Mouse (Mus musculus) embryonic fibroblast, embryonic 13.5 days (primary cell): Measurements from ENCODE around the gene Grap. TPM values are rescaled to one million over a fixed set of nuclear protein-coding genes. Genes with fewer than 3 reads are reported as not detected.
A peak's percentile ranks its signal among the peaks of the same experiment; 100 is the strongest.

ENCODE experiments used
- H3K27ac ChIP-seq: 2 replicates; pipeline ENCODE4 v1.5.1; 2012; ENCODE audit warnings: low read length, control low read depth, inconsistent platforms; ENCODE audit not compliant: insufficient read depth
- H3K4me1 ChIP-seq: 2 replicates; pipeline ENCODE4 v1.6.1; 2011; ENCODE audit warnings: low read length; ENCODE audit not compliant: control insufficient read depth, insufficient read depth
- H3K4me3 ChIP-seq: 2 replicates; pipeline ENCODE4 v1.5.1; 2011; ENCODE audit warnings: mild to moderate bottlenecking, control low read depth, low read length; ENCODE audit not compliant: insufficient read depth
- CTCF ChIP-seq: IDR thresholded peaks from 2 replicates; pipeline ENCODE4 v1.5.1; 2011; ENCODE audit warnings: mild to moderate bottlenecking, control low read depth, low read length, moderate library complexity, borderline replicate concordance; ENCODE audit not compliant: insufficient read depth
- POLR2A ChIP-seq: IDR thresholded peaks from 2 replicates; pipeline ENCODE4 v1.6.1; 2011; ENCODE audit warnings: low read depth, mild to moderate bottlenecking, control low read depth, low read length, moderate library complexity
- polyA plus RNA-seq: library from polyadenylated mRNA; stranded (reverse); fragments of >200 nt; gene quantifications from 2 replicates; pipeline ENCODE4 v1.2.4, GENCODE M21; 2011; ENCODE audit warnings: low read depth; ENCODE audit not compliant: missing spikeins, insufficient read length

Gene Grap
- polyA plus RNA-seq, 1 experiment = 0.32 TPM

GRCm38 (mm10) chr11:61698852-61699251 lies 45.8 kb downstream of the Grap start:
- no peak overlapping the region for H3K27ac ChIP-seq
- TF ChIP-seq CTCF (no peak), POLR2A (no peak)
- no peak overlapping the region for H3K4me3 ChIP-seq
- H3K4me1 ChIP-seq = no peaks in the 10 kb centered on the region

- Histone ChIP-seq H3K4me1 (no peaks in the 10 kb centered on the region), H3K4me3 (no peak overlapping the region)
- TF ChIP-seq POLR2A = no peak
- no peak for TF ChIP-seq CTCF
These were observed 46.4 kb downstream of the Grap start for GRCm38 (mm10) chr11:61699460-61699859.

GRCm38 (mm10) chr11:61699933-61700332 lies 46.9 kb downstream of the Grap start:
- no peaks in the 10 kb centered on the region for H3K4me1 ChIP-seq
- H3K4me3 ChIP-seq = no peak overlapping the region
- no peak overlapping the region for H3K27ac ChIP-seq
- TF ChIP-seq CTCF = no peak
- no peak for TF ChIP-seq POLR2A

More at GRCm38 (mm10) chr11:61699460-61699859, 46.4 kb downstream of the Grap start:
- no peak overlapping the region for H3K27ac ChIP-seq

GRCm38 (mm10) chr11:61701696-61702095 lies 48.6 kb downstream of the Grap start:
- Histone ChIP-seq H3K4me1 (no peaks in the 10 kb centered on the region), H3K4me3 (no peak overlapping the region), H3K27ac (no peak overlapping the region)
- TF ChIP-seq CTCF = no peak
- TF ChIP-seq POLR2A = no peak

GRCm38 (mm10) chr11:61702494-61702893 lies 49.4 kb downstream of the Grap start:
- TF ChIP-seq CTCF = no peak
- no peak for TF ChIP-seq POLR2A
- Histone ChIP-seq H3K4me1 (no peaks in the 10 kb centered on the region), H3K4me3 (no peak overlapping the region), H3K27ac (no peak overlapping the region)

- no peak overlapping the region for H3K4me3 ChIP-seq
- H3K4me1 ChIP-seq = no peaks in the 10 kb centered on the region
- TF ChIP-seq CTCF = no peak
- TF ChIP-seq POLR2A = no peak
- H3K27ac ChIP-seq = no peak overlapping the region
These were observed 52.5 kb downstream of the Grap start for GRCm38 (mm10) chr11:61705581-61705980.

GRCm38 (mm10) chr11:61706232-61706631 lies 53.2 kb downstream of the Grap start:
- no peak for TF ChIP-seq CTCF
- no peak for TF ChIP-seq POLR2A
- no peaks in the 10 kb centered on the region for H3K4me1 ChIP-seq

GRCm38 (mm10) chr11:61708928-61709327 lies 55.9 kb downstream of the Grap start:
- no peak for TF ChIP-seq CTCF
- TF ChIP-seq POLR2A = no peak
- Histone ChIP-seq H3K27ac (no peak overlapping the region), H3K4me1 (no peaks in the 10 kb centered on the region), H3K4me3 (no peak overlapping the region)

More at GRCm38 (mm10) chr11:61706232-61706631, 53.2 kb downstream of the Grap start:
- H3K27ac ChIP-seq = no peak overlapping the region
- no peak overlapping the region for H3K4me3 ChIP-seq

GRCm38 (mm10) chr11:61713157-61713855 lies 60.2 kb downstream of the Grap start:
- Histone ChIP-seq H3K4me1 (no peaks in the 10 kb centered on the region), H3K4me3 (no peak overlapping the region), H3K27ac (no peak overlapping the region)
- no peak for TF ChIP-seq POLR2A
- no peak for TF ChIP-seq CTCF

- TF ChIP-seq CTCF (peak; percentile 95), POLR2A (no peak)
- Histone ChIP-seq H3K4me3 (no peak overlapping the region), H3K4me1 (no peaks in the 10 kb centered on the region), H3K27ac (no peak overlapping the region)
These were observed 61.5 kb downstream of the Grap start for GRCm38 (mm10) chr11:61714346-61715117.
